Mouse (Mus musculus) frontal cortex, adult 2 months (tissue): ENCODE measurements at regions not wholly inside any gene's neighbourhood (a gene's known extent, or its start where the extent isn't known, plus 50 kb on each side); places are given as distances from the start of the nearest gene placed in this dataset.

ENCODE experiments used
- DNase-seq, 2 experiments: peaks; one replicate each; pipeline ENCODE4 v3.0.0; 2022; ENCODE audit warnings: low spot score in 1 of 2; ENCODE audit errors: extremely low spot score in 1 of 2

- peak in 1 of 2 experiments; percentile 15 for DNase-seq
Measured at GRCm38 (mm10) chr10:46294290-46294689, 716.7 kb downstream of the Hace1 start.

GRCm38 (mm10) chr10:46298352-46298751 is 720.7 kb downstream of the Hace1 start:
- peak in 1 of 2 experiments; percentile 39 for DNase-seq

GRCm38 (mm10) chr10:46299521-46299920 is 721.9 kb downstream of the Hace1 start:
- no peak for DNase-seq

GRCm38 (mm10) chr10:46320328-46321038 is 742.9 kb downstream of the Hace1 start:
- no peak for DNase-seq

GRCm38 (mm10) chr10:46321040-46321439 is 743.4 kb downstream of the Hace1 start:
- DNase-seq = no peak

- no peak for DNase-seq
Measured at GRCm38 (mm10) chr10:46329052-46329451, 751.4 kb downstream of the Hace1 start.

- peak in 1 of 2 experiments; percentile 20 for DNase-seq
Measured at GRCm38 (mm10) chr10:46331599-46332283, 754.1 kb downstream of the Hace1 start.

GRCm38 (mm10) chr10:46333231-46333630 is 755.6 kb downstream of the Hace1 start:
- no peak for DNase-seq

- DNase-seq = peak in 1 of 2 experiments; percentile 2
Measured at GRCm38 (mm10) chr10:46345315-46345714, 767.7 kb downstream of the Hace1 start.

GRCm38 (mm10) chr10:46349613-46350012 is 772.0 kb downstream of the Hace1 start:
- DNase-seq = no peak

GRCm38 (mm10) chr10:46350196-46350595 is 772.6 kb downstream of the Hace1 start:
- DNase-seq = no peak

- no peak for DNase-seq
Measured at GRCm38 (mm10) chr10:46356775-46357174, 779.1 kb downstream of the Hace1 start.

- no peak for DNase-seq
Measured at GRCm38 (mm10) chr10:46373715-46374475, 796.3 kb downstream of the Hace1 start.

- no peak for DNase-seq
Measured at GRCm38 (mm10) chr10:46374646-46375045, 797.0 kb downstream of the Hace1 start.

GRCm38 (mm10) chr10:46397089-46397488 is 819.5 kb downstream of the Hace1 start:
- DNase-seq = no peak

GRCm38 (mm10) chr10:46403883-46404282 is 826.3 kb downstream of the Hace1 start:
- DNase-seq = no peak
